Mouse (Mus musculus) forebrain, embryonic 13.5 days (tissue): ENCODE measurements around the gene 2310022B05Rik. TPM values are rescaled to one million over a fixed set of nuclear protein-coding genes. Genes with fewer than 3 reads are reported as not detected.

Experiments used
- ATAC-seq: fragments of 200-750 bp; cut with Nextera tagmentation; 2 replicates; pipeline ENCODE4 v1.8.0; 2017
- H3K27ac ChIP-seq: fragments of 300-500 bp; sonication (generic); 2 replicates; pipeline ENCODE4 v1.5.1; 2015; ENCODE audit warnings: inconsistent platforms, mild to moderate bottlenecking, moderate library complexity
- H3K27me3 ChIP-seq: fragments of 300-500 bp; sonication (generic); 2 replicates; pipeline ENCODE4 v1.6.1; 2015; ENCODE audit warnings: mild to moderate bottlenecking, inconsistent platforms
- H3K36me3 ChIP-seq: fragments of 300-500 bp; sonication (generic); 2 replicates; pipeline ENCODE4 v1.6.1; 2015; ENCODE audit warnings: mild to moderate bottlenecking, inconsistent platforms; ENCODE audit not compliant: poor library complexity, severe bottlenecking
- H3K4me1 ChIP-seq: fragments of 300-500 bp; sonication (generic); 2 replicates; pipeline ENCODE4 v1.6.1; 2015; ENCODE audit warnings: inconsistent platforms
- H3K4me2 ChIP-seq: fragments of 300-500 bp; sonication (generic); 2 replicates; pipeline ENCODE4 v1.6.1; 2015; ENCODE audit warnings: inconsistent platforms, mild to moderate bottlenecking, moderate library complexity
- H3K4me3 ChIP-seq: fragments of 300-500 bp; sonication (generic); 2 replicates; pipeline ENCODE4 v1.5.1; 2015; ENCODE audit warnings: mild to moderate bottlenecking, inconsistent platforms
- H3K9ac ChIP-seq: fragments of 300-500 bp; sonication (generic); 2 replicates; pipeline ENCODE4 v1.6.1; 2015; ENCODE audit warnings: mild to moderate bottlenecking, inconsistent platforms
- H3K9me3 ChIP-seq: fragments of 300-500 bp; sonication (generic); replicated peaks from 2 replicates; pipeline ENCODE4 v1.6.1; 2016; ENCODE audit warnings: inconsistent platforms
- WGBS: fragments of 180-500 bp; shearing (Covaris S2); methylation state at CpG from one replicate; pipeline ENCODE4 v1.1.7; 2015; 5-methylcytosine and 5-hydroxymethylcytosine counted together
- polyA plus RNA-seq: library from polyadenylated mRNA; unstranded; fragments of >200 nt; fragmentation: Nextera tagmentation; extraction: Ambion mirVana; gene quantifications from 2 replicates; pipeline ENCODE4 v1.2.1, GENCODE M21; 2015

Gene 2310022B05Rik
- polyA plus RNA-seq, 1 experiment from 2014 or later, result 18.0 TPM

- Histone ChIP-seq H3K9me3 (no peaks in the 10 kb centered on the region), H3K9ac (no peak overlapping the region), H3K36me3 (peaks cover 10% of the 10 kb centered on the region), H3K4me1 (peaks cover 8% of the 10 kb centered on the region), H3K27ac (no peak overlapping the region), H3K27me3 (no peaks in the 10 kb centered on the region), H3K4me3 (no peak overlapping the region), H3K4me2 (no peak overlapping the region)
- 93% methylated on average over 4 of the region's 4 CpGs for WGBS
- ATAC-seq, result no peak
Measured at GRCm38 (mm10) chr8:124630891-124631290, 32.3 kb downstream of the 2310022B05Rik start.

- Histone ChIP-seq H3K4me1 (peaks cover 8% of the 10 kb centered on the region), H3K4me3 (no peak overlapping the region), H3K36me3 (peaks cover 7% of the 10 kb centered on the region; the same call in 1 of the 2 replicates), H3K9ac (no peak overlapping the region; the same call in 1 of the 2 replicates), H3K4me2 (no peak overlapping the region), H3K9me3 (no peaks in the 10 kb centered on the region), H3K27ac (no peak overlapping the region), H3K27me3 (no peaks in the 10 kb centered on the region)
- 85% methylated on average over 6 of the region's 6 CpGs for WGBS
- no peak for ATAC-seq
Measured at GRCm38 (mm10) chr8:124630489-124630888, 32.7 kb downstream of the 2310022B05Rik start.

- ATAC-seq, result no peak
- Histone ChIP-seq H3K4me1 (peaks cover 12% of the 10 kb centered on the region), H3K4me3 (no peak overlapping the region), H3K36me3 (no peaks in the 10 kb centered on the region), H3K9ac (no peak overlapping the region), H3K27ac (no peak overlapping the region), H3K9me3 (no peaks in the 10 kb centered on the region), H3K27me3 (no peaks in the 10 kb centered on the region), H3K4me2 (no peak overlapping the region)
- 87% methylated on average over 9 of the region's 9 CpGs for WGBS
Measured at GRCm38 (mm10) chr8:124626251-124626650, 36.9 kb downstream of the 2310022B05Rik start.

GRCm38 (mm10) chr8:124621255-124621654 is 41.9 kb downstream of the 2310022B05Rik start:
- Histone ChIP-seq H3K9ac (no peak overlapping the region), H3K27me3 (peaks cover 6% of the 10 kb centered on the region), H3K4me1 (peaks cover 27% of the 10 kb centered on the region), H3K27ac (peak overlapping the region; percentile 83), H3K36me3 (no peaks in the 10 kb centered on the region), H3K9me3 (no peaks in the 10 kb centered on the region), H3K4me2 (no peak overlapping the region), H3K4me3 (no peak overlapping the region)
- WGBS, result 33% methylated on average over 5 of the region's 5 CpGs
- ATAC-seq, result peak; percentile 72

GRCm38 (mm10) chr8:124618252-124618651 is 44.9 kb downstream of the 2310022B05Rik start:
- no peak overlapping the region for H3K4me2 ChIP-seq
- WGBS, result 59% methylated on average over 9 of the region's 9 CpGs
- no peaks in the 10 kb centered on the region for H3K36me3 ChIP-seq
- peaks cover 20% of the 10 kb centered on the region for H3K27me3 ChIP-seq
- no peaks in the 10 kb centered on the region for H3K9me3 ChIP-seq
- ATAC-seq, result no peak
- H3K9ac ChIP-seq, result no peak overlapping the region
- no peak overlapping the region for H3K27ac ChIP-seq
- H3K4me3 ChIP-seq, result no peak overlapping the region
- peaks cover 27% of the 10 kb centered on the region for H3K4me1 ChIP-seq

GRCm38 (mm10) chr8:124617266-124617869 is 45.8 kb downstream of the 2310022B05Rik start:
- WGBS, result 5% methylated on average over 17 of the region's 17 CpGs
- peak overlapping the region; percentile 64 for H3K9ac ChIP-seq
- H3K27me3 ChIP-seq, result peaks cover 20% of the 10 kb centered on the region
- H3K4me2 ChIP-seq, result peak overlapping the region; percentile 71
- peak; percentile 83 for ATAC-seq
- peak overlapping the region; percentile 38 for H3K4me3 ChIP-seq
- no peaks in the 10 kb centered on the region for H3K9me3 ChIP-seq
- no peaks in the 10 kb centered on the region for H3K36me3 ChIP-seq
- H3K4me1 ChIP-seq, result peaks cover 26% of the 10 kb centered on the region
- no peak overlapping the region; the same call in 1 of the 2 replicates for H3K27ac ChIP-seq

GRCm38 (mm10) chr8:124614325-124614724 is 48.8 kb downstream of the 2310022B05Rik start:
- no peak for ATAC-seq
- Histone ChIP-seq H3K27ac (no peak overlapping the region), H3K4me2 (no peak overlapping the region), H3K9me3 (no peaks in the 10 kb centered on the region), H3K4me1 (peaks cover 8% of the 10 kb centered on the region; the same call in 1 of the 2 replicates), H3K27me3 (peaks cover 20% of the 10 kb centered on the region), H3K9ac (no peak overlapping the region), H3K4me3 (no peak overlapping the region), H3K36me3 (no peaks in the 10 kb centered on the region)
- 89% methylated on average over 5 of the region's 6 CpGs for WGBS

- no peaks in the 10 kb centered on the region for H3K9me3 ChIP-seq
- WGBS, result 84% methylated on average over 9 of the region's 9 CpGs
- no peaks in the 10 kb centered on the region for H3K4me1 ChIP-seq
- H3K27me3 ChIP-seq, result peaks cover 8% of the 10 kb centered on the region; the same call in 1 of the 2 replicates
- no peak overlapping the region for H3K27ac ChIP-seq
- no peak for ATAC-seq
- H3K4me2 ChIP-seq, result no peak overlapping the region
- no peak overlapping the region for H3K9ac ChIP-seq
- H3K36me3 ChIP-seq, result no peaks in the 10 kb centered on the region
- H3K4me3 ChIP-seq, result no peak overlapping the region
Measured at GRCm38 (mm10) chr8:124608972-124609353, 54.2 kb downstream of the 2310022B05Rik start.

GRCm38 (mm10) chr8:124608239-124608971 is 54.8 kb downstream of the 2310022B05Rik start:
- no peak overlapping the region for H3K4me3 ChIP-seq
- 75% methylated on average over 13 of the region's 13 CpGs for WGBS
- no peak overlapping the region for H3K27ac ChIP-seq
- peaks cover 9% of the 10 kb centered on the region; the same call in 1 of the 2 replicates for H3K27me3 ChIP-seq
- H3K9me3 ChIP-seq, result no peaks in the 10 kb centered on the region
- H3K4me1 ChIP-seq, result no peaks in the 10 kb centered on the region
- no peak overlapping the region for H3K4me2 ChIP-seq
- H3K36me3 ChIP-seq, result no peaks in the 10 kb centered on the region
- no peak for ATAC-seq
- H3K9ac ChIP-seq, result no peak overlapping the region

- ATAC-seq, result no peak
- H3K9ac ChIP-seq, result no peak overlapping the region
- peaks cover 8% of the 10 kb centered on the region; the same call in 1 of the 2 replicates for H3K27me3 ChIP-seq
- no peak overlapping the region for H3K27ac ChIP-seq
- H3K4me2 ChIP-seq, result no peak overlapping the region
- no peaks in the 10 kb centered on the region for H3K36me3 ChIP-seq
- 80% methylated on average over 5 of the region's 5 CpGs for WGBS
- no peak overlapping the region for H3K4me3 ChIP-seq
- no peaks in the 10 kb centered on the region for H3K9me3 ChIP-seq
- H3K4me1 ChIP-seq, result no peaks in the 10 kb centered on the region
Measured at GRCm38 (mm10) chr8:124604066-124604465, 59.1 kb downstream of the 2310022B05Rik start.

GRCm38 (mm10) chr8:124589393-124589792 is 73.8 kb downstream of the 2310022B05Rik start:
- no peaks in the 10 kb centered on the region for H3K27me3 ChIP-seq
- no peaks in the 10 kb centered on the region for H3K9me3 ChIP-seq
- H3K27ac ChIP-seq, result no peak overlapping the region
- no peaks in the 10 kb centered on the region for H3K36me3 ChIP-seq
- no peak overlapping the region for H3K4me2 ChIP-seq
- no peak overlapping the region for H3K9ac ChIP-seq
- no peak for ATAC-seq
- H3K4me3 ChIP-seq, result no peak overlapping the region
- WGBS, result 81% methylated on average over 4 of the region's 4 CpGs
- H3K4me1 ChIP-seq, result no peaks in the 10 kb centered on the region

GRCm38 (mm10) chr8:124586556-124586955 is 76.6 kb downstream of the 2310022B05Rik start:
- H3K27ac ChIP-seq, result no peak overlapping the region
- ATAC-seq, result no peak
- H3K4me2 ChIP-seq, result no peak overlapping the region
- WGBS, result 80% methylated on average over 2 of the region's 2 CpGs
- no peak overlapping the region for H3K4me3 ChIP-seq
- H3K9me3 ChIP-seq, result no peaks in the 10 kb centered on the region
- H3K27me3 ChIP-seq, result no peaks in the 10 kb centered on the region
- H3K4me1 ChIP-seq, result no peaks in the 10 kb centered on the region
- no peaks in the 10 kb centered on the region for H3K36me3 ChIP-seq
- H3K9ac ChIP-seq, result no peak overlapping the region
